Mouse (Mus musculus): ENCODE data around the gene Nradd.

- TF ChIP-seq CTCF (IDR thresholded peaks at IDR 0.05; ENCODE audit: low read depth) (no peak), EP300 (IDR thresholded peaks at IDR 0.05; ENCODE audit: low read depth) (no peak)
These were observed 12.8 kb downstream of the Nradd start for GRCm38 (mm10) chr9:110611471-110611870.
